Mouse (Mus musculus) limb, embryonic 13.5 days (tissue): ENCODE measurements around the gene 4930518I15Rik. TPM values are rescaled to one million over a fixed set of nuclear protein-coding genes. Genes with fewer than 3 reads are reported as not detected.
A peak's percentile ranks its signal among the peaks of the same experiment; 100 is the strongest.
"Not testable (repeated sequence)": the region's sequence is repeated elsewhere in the genome, so short reads cannot be mapped to it uniquely, and the experiment has no call there.

Experiments
- ATAC-seq: fragments of 200-750 bp; cut with Nextera tagmentation; 2 replicates; pipeline ENCODE4 v1.8.0; 2017; ENCODE audit warnings: low read depth, moderate number of reproducible peaks, moderate TSS enrichment; ENCODE audit not compliant: low FRiP score
- H3K27ac ChIP-seq: fragments of 300-500 bp; sonication (generic); 2 replicates; pipeline ENCODE4 v1.5.1; 2015; ENCODE audit warnings: inconsistent platforms, mild to moderate bottlenecking, moderate library complexity
- H3K27me3 ChIP-seq: fragments of 300-500 bp; sonication (generic); 2 replicates; pipeline ENCODE4 v1.6.1; 2015; ENCODE audit warnings: mild to moderate bottlenecking, inconsistent platforms
- H3K36me3 ChIP-seq: fragments of 300-500 bp; sonication (generic); 2 replicates; pipeline ENCODE4 v1.6.1; 2015; ENCODE audit warnings: inconsistent platforms, mild to moderate bottlenecking, moderate library complexity
- H3K4me1 ChIP-seq: fragments of 300-500 bp; sonication (generic); 2 replicates; pipeline ENCODE4 v1.6.1; 2015; ENCODE audit warnings: inconsistent platforms
- H3K4me2 ChIP-seq: fragments of 300-500 bp; sonication (generic); replicated peaks from 2 replicates; pipeline ENCODE4 v1.6.1; 2015; ENCODE audit warnings: inconsistent platforms, mild to moderate bottlenecking, moderate library complexity
- H3K4me3 ChIP-seq: fragments of 300-500 bp; sonication (generic); 2 replicates; pipeline ENCODE4 v1.5.1; 2015; ENCODE audit warnings: moderate library complexity, mild to moderate bottlenecking, inconsistent platforms
- H3K9ac ChIP-seq: fragments of 300-500 bp; sonication (generic); 2 replicates; pipeline ENCODE4 v1.6.1; 2015; ENCODE audit warnings: mild to moderate bottlenecking, inconsistent platforms
- H3K9me3 ChIP-seq: fragments of 300-500 bp; sonication (generic); 2 replicates; pipeline ENCODE4 v1.6.1; 2016; ENCODE audit warnings: inconsistent platforms
- WGBS: fragments of 180-500 bp; shearing (Covaris S2); methylation state at CpG from one replicate; pipeline ENCODE4 v1.1.7; 2015; 5-methylcytosine and 5-hydroxymethylcytosine counted together
- polyA plus RNA-seq: library from polyadenylated mRNA; unstranded; fragments of >200 nt; fragmentation: Nextera tagmentation; extraction: Ambion mirVana; gene quantifications from 2 replicates; pipeline ENCODE4 v1.2.1, GENCODE M21; 2015

4930518I15Rik gene
- polyA plus RNA-seq, 1 experiment from 2014 or later: 14.9 TPM

DNA sequence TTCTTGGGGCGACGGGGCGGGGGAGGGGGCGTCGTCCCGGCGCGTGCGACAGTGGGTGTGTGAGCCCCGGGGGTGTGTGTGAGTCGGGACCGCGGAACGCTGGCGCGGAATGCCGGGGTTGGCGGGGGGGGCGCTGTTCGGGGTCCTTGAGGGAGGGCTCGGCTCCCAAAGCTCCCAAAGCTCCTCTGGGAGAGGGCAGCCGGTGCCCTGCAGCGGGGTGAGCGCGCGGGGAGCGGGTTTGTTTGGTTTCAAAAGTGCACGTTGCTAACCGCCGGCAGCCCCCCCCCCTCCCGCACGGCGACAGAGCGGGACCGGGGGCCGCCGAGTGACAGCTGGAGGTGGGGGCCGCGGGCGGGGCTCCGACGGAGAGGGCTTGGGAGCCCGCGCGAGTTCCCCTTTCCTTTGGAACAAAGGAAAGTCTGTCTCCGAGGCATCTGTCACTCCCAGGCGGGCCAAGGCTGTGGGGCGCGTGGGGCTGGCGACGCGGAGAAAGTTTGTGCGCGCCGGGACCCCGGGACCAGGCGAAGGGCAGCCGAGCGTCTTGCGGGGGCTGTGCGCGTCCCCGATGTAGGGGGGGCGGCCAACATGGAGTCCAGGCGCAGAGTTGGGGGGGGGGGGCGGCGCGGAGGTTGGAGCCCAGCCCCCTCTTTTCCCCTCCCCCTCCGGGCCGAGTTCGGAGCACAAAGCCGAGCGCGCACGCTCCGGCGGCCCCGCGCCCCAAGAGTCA, 17.3 kb downstream of the 4930518I15Rik start:
- peak overlapping the region; percentile 91 for H3K4me3 ChIP-seq
- H3K36me3 ChIP-seq: peaks cover 37% of the 10 kb centered on the region
- peak; percentile 33 for ATAC-seq
- peak overlapping the region; percentile 98 for H3K27ac ChIP-seq
- no peaks in the 10 kb centered on the region for H3K27me3 ChIP-seq
- H3K9me3 ChIP-seq: no peaks in the 10 kb centered on the region
- under 1% methylated on average over 63 of the region's 79 CpGs for WGBS
- H3K4me2 ChIP-seq: peak overlapping the region; percentile 87
- peak overlapping the region; percentile 93 for H3K9ac ChIP-seq
- H3K4me1 ChIP-seq: peaks cover 56% of the 10 kb centered on the region

DNA sequence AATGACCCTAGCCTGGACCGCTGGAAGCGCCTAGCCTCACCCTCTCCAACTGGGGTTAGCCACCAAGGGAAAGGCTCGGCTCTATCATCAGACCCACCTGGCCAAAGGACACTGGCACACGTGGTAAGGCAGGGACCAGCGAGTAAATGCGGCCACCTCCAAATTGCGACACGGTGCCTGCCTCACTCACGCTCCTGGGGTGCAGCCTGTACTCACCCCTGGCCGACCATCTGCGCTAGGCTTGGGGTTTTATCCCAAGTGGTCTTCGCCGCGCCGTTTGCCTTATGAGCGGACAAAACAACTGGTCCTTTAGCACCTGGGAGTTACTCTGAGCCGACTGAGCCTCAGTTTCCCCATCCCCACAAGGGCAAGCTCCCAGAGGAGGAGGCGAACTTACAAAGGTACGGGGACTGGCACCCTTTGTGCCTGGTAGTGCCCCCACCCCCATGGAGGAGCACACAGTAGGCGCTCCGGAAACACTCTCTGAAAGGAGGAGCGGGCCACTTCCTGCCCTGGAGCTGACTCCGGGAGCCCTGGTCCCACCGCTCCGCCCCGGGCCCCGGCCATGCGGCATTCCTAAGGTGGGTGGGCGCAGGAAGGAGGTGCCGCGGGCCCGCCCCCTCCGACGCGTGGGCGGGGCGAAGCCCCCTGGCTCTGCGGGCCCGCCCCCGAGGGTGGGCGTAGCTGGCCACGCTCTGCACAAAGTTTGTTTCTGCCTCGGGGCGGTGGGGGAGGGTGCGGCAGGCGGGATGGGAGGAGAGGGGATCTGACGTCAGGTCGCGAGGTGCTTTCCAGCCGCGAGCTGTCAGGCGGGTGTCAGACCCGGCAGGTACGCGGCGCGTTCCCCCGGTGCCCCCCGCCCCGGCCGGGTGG, 18.2 kb downstream of the 4930518I15Rik start, which contains the start of gene Tgif2:
TSS of gene Tgif2 (plus strand) at position 689 of the 873 bp plus-strand sequence.
- Histone ChIP-seq H3K4me3 (peak within 1 kb of the TSS; percentile 91), H3K9ac (peak within 1 kb of the TSS; percentile 93), H3K4me2 (peak within 1 kb of the TSS; percentile 87), H3K4me1 (peaks cover 47% of the 10 kb centered on the region), H3K9me3 (no peaks in the 10 kb centered on the region), H3K27me3 (no peaks in the 10 kb centered on the region), H3K36me3 (peaks cover 37% of the 10 kb centered on the region), H3K27ac (peak within 1 kb of the TSS; percentile 98)
- WGBS: under 1% methylated on average over 61 of the region's 61 CpGs
- peak; percentile 88 for ATAC-seq

DNA sequence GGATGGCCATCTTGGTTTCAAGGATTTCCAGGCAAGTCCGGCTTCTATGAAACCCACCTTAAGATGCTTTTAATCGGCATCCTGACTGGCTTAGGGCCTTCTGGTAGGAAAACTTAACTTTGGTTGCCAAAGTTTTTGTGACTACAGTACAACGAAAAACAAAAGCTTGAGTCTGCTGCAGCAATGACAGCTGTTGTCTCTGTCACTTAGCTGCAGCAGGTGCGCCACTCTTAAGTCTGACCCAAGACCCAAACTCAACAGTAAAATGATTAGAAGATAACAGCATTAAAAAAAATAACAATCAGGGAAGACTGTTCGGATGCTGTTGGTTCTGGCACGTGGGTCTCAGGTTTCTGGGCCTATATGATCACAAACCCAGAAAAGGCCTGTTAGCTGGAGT, 18.9 kb downstream of the 4930518I15Rik start:
- peaks cover 40% of the 10 kb centered on the region for H3K4me1 ChIP-seq
- no peak for ATAC-seq
- 62% methylated on average over 6 of the region's 6 CpGs for WGBS
- peak overlapping the region; percentile 87 for H3K4me2 ChIP-seq
- H3K27ac ChIP-seq: peak overlapping the region; percentile 87
- H3K36me3 ChIP-seq: peaks cover 40% of the 10 kb centered on the region
- H3K9me3 ChIP-seq: no peaks in the 10 kb centered on the region
- H3K27me3 ChIP-seq: no peaks in the 10 kb centered on the region
- peak overlapping the region; percentile 68 for H3K9ac ChIP-seq
- H3K4me3 ChIP-seq: peak overlapping the region; percentile 91

DNA sequence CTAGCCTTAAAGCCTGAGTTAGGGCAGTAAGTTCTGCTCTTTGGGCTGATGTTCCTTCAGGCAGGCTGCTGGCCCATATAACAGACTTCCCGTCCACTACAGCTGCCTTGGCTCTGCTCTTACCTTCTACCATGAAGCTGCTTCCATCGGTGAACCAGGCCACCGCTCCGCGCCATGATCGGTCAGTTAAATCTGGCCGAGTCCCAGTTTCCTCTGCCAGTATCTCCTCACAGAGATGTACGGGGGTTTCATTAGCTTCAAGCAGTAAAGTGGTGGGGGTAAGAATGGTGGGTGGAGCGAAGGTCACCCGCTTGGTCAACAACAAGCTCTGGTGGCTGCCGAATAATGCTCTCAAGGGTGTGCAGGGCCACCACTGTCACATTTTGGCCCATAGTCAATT, 23.4 kb downstream of the 4930518I15Rik start:
- Histone ChIP-seq H3K27ac (no peak overlapping the region), H3K4me2 (no peak overlapping the region), H3K9ac (no peak overlapping the region), H3K4me1 (peaks cover 14% of the 10 kb centered on the region), H3K9me3 (peaks cover 31% of the 10 kb centered on the region), H3K27me3 (no peaks in the 10 kb centered on the region), H3K36me3 (peaks cover 84% of the 10 kb centered on the region), H3K4me3 (no peak overlapping the region)
- no peak for ATAC-seq
- 97% methylated on average over 11 of the region's 11 CpGs for WGBS

DNA sequence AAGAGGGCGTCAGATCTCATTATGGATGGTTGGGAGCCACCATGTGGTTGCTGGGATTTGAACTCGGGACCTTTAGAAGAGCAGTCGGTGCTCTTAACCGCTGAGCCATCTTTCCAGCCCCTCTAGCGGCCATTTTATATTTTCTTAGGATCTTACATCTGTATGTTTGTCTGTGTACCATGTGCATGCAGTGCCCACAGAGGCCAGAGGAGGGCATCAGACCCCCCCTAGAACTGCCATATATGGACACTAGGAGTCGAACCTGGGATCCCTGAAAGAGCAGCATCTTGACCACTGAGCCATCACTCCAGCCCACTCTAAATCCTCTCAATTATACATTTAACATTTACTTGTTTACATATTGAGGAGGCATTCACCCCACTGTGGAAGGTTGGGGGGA, 32.6 kb downstream of the 4930518I15Rik start:
- not testable (repeated sequence) for H3K9ac ChIP-seq, H3K27me3 ChIP-seq, H3K4me1 ChIP-seq, H3K4me3 ChIP-seq, H3K4me2 ChIP-seq, ATAC-seq, H3K27ac ChIP-seq
- 81% methylated on average over 6 of the region's 6 CpGs for WGBS
- Histone ChIP-seq H3K9me3 (peaks cover 11% of the 10 kb centered on the region; the same call in 1 of the 2 replicates), H3K36me3 (peaks cover 11% of the 10 kb centered on the region)

DNA sequence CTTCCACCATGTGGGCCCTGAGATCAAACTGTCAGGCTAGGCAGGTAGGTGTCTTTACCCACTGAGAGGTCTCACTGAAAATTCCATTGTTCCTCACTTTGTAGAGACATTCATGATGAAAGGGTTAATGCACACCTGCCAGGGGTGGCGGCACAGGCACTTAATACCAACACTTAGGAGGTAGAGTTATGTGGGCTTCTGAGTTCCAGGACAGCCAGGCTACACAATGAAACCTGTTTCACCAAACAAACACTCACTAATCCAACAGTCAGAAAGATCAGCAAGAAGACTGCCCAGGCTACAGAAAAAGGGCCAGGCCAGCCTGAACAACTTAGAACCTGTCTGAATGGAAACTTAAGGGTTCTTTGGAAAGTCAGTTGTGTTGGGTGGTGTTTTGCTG, 41.6 kb downstream of the 4930518I15Rik start:
- Histone ChIP-seq H3K4me1 (peaks cover 34% of the 10 kb centered on the region), H3K27me3 (no peaks in the 10 kb centered on the region), H3K27ac (no peak overlapping the region), H3K4me2 (no peak overlapping the region), H3K9me3 (no peaks in the 10 kb centered on the region), H3K36me3 (no peaks in the 10 kb centered on the region), H3K9ac (no peak overlapping the region), H3K4me3 (no peak overlapping the region)
- 33% methylated on average over 1 of the region's 1 CpGs for WGBS
- ATAC-seq: no peak

DNA sequence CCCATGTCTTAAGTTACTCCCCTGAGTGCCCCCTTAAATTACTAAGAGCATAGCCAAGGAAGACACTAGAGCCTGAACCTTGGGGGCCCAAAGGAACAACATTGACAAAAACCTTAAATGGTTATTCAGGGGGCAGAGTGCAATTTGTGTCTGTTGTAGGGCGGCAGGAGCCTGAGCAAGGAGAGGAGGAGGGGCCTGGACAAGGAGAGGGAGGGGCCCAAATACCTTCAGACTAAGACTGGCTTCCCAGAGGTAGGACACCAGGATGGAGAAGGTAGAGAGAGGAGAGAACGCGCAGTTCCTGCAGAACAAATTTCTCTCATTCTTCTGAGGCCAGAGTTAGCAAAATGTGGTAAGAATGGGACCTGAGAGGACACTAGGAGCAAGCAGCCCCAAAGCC, 42.3 kb downstream of the 4930518I15Rik start:
- Histone ChIP-seq H3K9me3 (no peaks in the 10 kb centered on the region), H3K9ac (no peak overlapping the region), H3K4me1 (peaks cover 34% of the 10 kb centered on the region), H3K4me2 (no peak overlapping the region), H3K27me3 (no peaks in the 10 kb centered on the region), H3K27ac (no peak overlapping the region), H3K4me3 (no peak overlapping the region), H3K36me3 (no peaks in the 10 kb centered on the region)
- ATAC-seq: no peak
- 56% methylated on average over 3 of the region's 3 CpGs for WGBS

DNA sequence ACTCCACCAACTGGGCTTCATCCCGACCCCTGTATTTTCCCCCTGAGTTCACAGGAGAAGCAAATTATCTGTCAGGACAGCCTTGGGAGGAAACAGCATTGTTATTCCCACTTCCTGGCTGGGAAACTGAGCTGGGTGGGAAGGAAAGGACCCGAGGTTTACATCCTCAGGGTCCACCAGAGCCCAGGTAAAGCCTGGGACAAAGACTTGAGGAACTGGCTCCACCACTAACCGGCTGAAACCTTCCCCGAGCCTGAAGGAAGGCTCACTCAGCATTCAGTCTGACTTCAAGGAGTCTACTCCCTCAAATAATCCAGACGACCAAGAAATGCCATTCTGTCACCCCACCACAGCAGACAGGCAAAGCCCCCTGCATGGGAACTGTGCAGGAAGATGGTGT, 42.9 kb downstream of the 4930518I15Rik start:
- Histone ChIP-seq H3K4me1 (peaks cover 34% of the 10 kb centered on the region), H3K36me3 (no peaks in the 10 kb centered on the region), H3K27ac (no peak overlapping the region; the same call in 1 of the 2 replicates), H3K4me3 (no peak overlapping the region), H3K9me3 (no peaks in the 10 kb centered on the region), H3K4me2 (no peak overlapping the region), H3K9ac (no peak overlapping the region), H3K27me3 (no peaks in the 10 kb centered on the region)
- 21% methylated on average over 5 of the region's 5 CpGs for WGBS
- ATAC-seq: no peak

DNA sequence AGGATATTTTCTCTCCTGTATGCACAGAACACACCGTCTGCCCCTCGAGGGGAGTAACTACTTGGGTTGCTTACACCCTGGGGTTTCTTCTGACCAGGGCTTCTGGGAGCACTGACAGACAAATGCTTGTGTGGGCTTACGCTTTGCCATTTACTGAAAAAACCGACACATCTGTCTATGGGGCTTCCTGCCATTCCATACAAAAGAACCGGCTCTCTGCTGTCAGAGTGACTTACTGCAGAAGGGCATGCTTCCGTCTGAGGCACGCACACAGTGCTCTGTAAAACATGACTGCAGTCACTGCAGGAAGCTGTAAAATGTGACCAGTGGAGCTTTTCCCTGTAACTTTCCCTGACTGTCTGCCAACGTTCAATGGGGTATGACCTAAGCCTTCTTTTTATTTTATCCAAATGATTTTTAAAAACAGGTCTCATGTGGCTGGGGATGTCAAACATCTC, 43.4 kb downstream of the 4930518I15Rik start:
- H3K27ac ChIP-seq: peak overlapping the region; percentile 52; the same call in 1 of the 2 replicates
- 4% methylated on average over 8 of the region's 8 CpGs for WGBS
- no peaks in the 10 kb centered on the region for H3K36me3 ChIP-seq
- no peaks in the 10 kb centered on the region for H3K9me3 ChIP-seq
- no peak overlapping the region; the same call in 1 of the 2 replicates for H3K9ac ChIP-seq
- ATAC-seq: no peak; the same call in 1 of the 2 replicates
- H3K4me3 ChIP-seq: no peak overlapping the region
- H3K4me1 ChIP-seq: peaks cover 37% of the 10 kb centered on the region
- H3K27me3 ChIP-seq: no peaks in the 10 kb centered on the region
- peak overlapping the region; percentile 31; the same call in 1 of the 2 replicates for H3K4me2 ChIP-seq

DNA sequence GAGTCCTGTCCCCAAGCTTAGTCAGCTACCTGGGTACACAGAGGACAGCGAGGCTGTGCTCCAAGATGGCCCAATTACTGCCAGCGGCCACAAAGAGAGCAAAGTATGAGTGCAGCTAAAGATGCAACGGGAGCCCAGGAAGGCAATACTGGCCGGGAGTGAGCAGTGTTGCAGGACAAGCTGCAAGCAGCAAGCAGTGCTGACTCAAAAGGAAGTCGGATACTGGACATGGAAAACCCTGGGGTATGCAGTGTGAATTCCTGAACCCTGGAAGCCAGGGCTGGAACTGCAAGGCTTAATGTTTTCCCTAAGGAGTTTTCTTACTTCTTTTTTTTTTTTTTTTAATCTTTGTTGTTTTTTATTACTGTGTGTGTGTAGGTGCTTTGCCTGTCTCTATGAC, 46.2 kb downstream of the 4930518I15Rik start:
- WGBS: 60% methylated on average over 5 of the region's 5 CpGs
- Histone ChIP-seq H3K36me3 (no peaks in the 10 kb centered on the region), H3K4me3 (no peak overlapping the region), H3K4me2 (no peak overlapping the region), H3K9me3 (no peaks in the 10 kb centered on the region), H3K27ac (no peak overlapping the region), H3K27me3 (no peaks in the 10 kb centered on the region), H3K4me1 (peaks cover 37% of the 10 kb centered on the region), H3K9ac (no peak overlapping the region)
- no peak for ATAC-seq

DNA sequence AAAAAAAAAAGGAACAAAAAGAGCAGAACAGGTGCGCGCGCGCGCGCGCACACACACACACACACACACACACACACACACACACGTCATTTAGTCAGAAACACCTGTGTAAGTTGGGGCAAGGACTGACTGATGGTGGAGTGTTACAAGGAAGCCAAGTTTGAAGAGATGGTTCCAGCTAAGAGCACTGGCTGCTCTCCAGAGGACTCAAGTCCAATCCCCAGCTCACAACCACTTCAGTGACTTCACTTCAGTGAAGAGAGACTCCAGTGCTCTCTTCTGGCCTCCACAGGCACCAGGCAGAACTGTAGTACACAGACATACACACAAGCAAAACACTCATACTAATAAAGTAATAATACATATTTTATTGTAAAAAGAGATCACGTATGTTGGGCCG, 47.0 kb downstream of the 4930518I15Rik start:
- Histone ChIP-seq H3K4me1 (peaks cover 34% of the 10 kb centered on the region), H3K9me3 (no peaks in the 10 kb centered on the region), H3K27me3 (no peaks in the 10 kb centered on the region), H3K4me3 (no peak overlapping the region), H3K36me3 (no peaks in the 10 kb centered on the region), H3K4me2 (no peak overlapping the region), H3K27ac (no peak overlapping the region), H3K9ac (no peak overlapping the region)
- no peak for ATAC-seq
- WGBS: 88% methylated on average over 10 of the region's 10 CpGs

DNA sequence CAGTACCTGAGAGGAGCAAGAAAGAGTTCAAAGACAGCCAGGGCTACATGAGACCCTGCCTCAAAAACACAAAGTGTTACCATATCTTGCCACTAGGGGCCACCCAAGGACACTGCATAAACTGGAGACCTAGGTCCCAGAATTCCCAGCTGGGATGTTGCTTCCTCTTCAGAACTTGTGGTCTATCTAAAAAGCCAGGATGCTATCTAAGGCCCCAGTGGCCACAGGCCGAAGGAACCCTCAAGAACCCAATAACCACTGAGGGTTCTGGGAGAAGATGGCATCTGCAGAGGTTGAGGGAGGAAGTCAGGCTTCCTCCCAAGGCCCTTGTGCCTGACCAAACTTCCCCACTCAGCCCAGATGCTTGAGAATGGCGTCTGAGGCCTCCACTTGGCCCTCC, 48.2 kb downstream of the 4930518I15Rik start:
- Histone ChIP-seq H3K4me1 (peaks cover 23% of the 10 kb centered on the region), H3K9ac (no peak overlapping the region), H3K4me3 (no peak overlapping the region), H3K36me3 (no peaks in the 10 kb centered on the region), H3K27me3 (no peaks in the 10 kb centered on the region), H3K27ac (no peak overlapping the region), H3K4me2 (no peak overlapping the region), H3K9me3 (no peaks in the 10 kb centered on the region)
- 48% methylated on average over 2 of the region's 2 CpGs for WGBS
- peak; percentile 28; the same call in 1 of the 2 replicates for ATAC-seq
